8 mouse cellular contexts compared by ENCODE assay signal in the genomic region with DNA sequence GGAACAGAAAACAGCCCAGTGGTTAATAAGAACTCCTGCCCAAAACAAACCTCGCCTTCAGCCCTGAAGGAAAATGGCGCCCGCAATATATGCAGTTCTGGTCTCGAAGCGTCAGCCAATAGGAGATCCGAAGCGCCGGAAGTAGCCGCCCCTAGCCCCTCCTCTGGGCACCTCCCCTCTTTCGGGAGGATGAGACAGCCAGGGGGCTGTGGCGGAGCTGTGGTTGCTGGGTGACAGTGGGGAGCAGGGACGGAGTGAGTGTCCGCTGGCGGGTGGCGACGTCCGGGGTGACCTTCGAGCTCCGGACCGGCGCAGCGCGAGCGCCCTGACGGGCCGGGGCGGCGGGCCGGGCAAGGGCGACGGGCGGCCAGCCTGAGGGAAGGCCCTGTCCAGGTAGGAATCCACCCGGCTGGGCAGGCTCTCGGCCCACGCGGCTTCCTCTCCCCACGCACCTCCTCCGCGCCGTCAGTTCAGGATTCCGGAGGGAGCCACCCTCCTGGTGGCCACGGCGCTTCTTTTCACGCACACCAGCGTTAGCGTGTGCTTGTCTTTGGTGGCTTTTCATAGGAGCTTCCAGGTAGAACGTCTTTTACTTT. TPM values are rescaled to one million over a fixed set of nuclear protein-coding genes. Genes with fewer than 3 reads are reported as not detected.
DNase-seq lines count a peak whose midpoint lies in the region; ATAC-seq lines count a peak whose summit lies in the region.

A gene (plus strand): TSS at position 163 of the 596 bp plus-strand sequence.

- H3K27me3 ChIP-seq in hindbrain, embryonic 16.5 days (replicated peaks; ENCODE audit: control insufficient read depth, insufficient read depth, low read length), result no peaks in the 10 kb centered on the region

- H3K27ac ChIP-seq in hindbrain, embryonic 16.5 days (ENCODE audit: low read depth, low read length), result peak within 1 kb of the TSS; percentile 86
- H3K27ac ChIP-seq in macrophage, result no peak within 1 kb of the TSS

- peak; percentile 86 for DNase-seq in WW6 (ENCODE audit: low read depth, low spot score)
- peak; percentile 76 to 84 for DNase-seq in cerebellum, postnatal 4 days (ENCODE audit: low spot score in 2 of 2)
- peak; percentile 96 for DNase-seq in gastrocnemius, adult 18-20 months (ENCODE audit: low spot score)
- DNase-seq in left cerebral cortex, adult 18-20 months (ENCODE audit: low spot score in 2 of 2), result peak; percentile 86 to 94
- peak; percentile 95 for DNase-seq in right cerebral cortex, adult 18-20 months
- DNase-seq in urinary bladder, postnatal 10 days (ENCODE audit: low spot score), result peak; percentile 63

- peak within 1 kb of the TSS; percentile 67 for H3K4me2 ChIP-seq in hindbrain, embryonic 16.5 days (ENCODE audit: low read length)

- no peaks in the 10 kb centered on the region for H3K79me2 ChIP-seq in macrophage (ENCODE audit: inconsistent target)

- H3K4me3 ChIP-seq in hindbrain, embryonic 16.5 days (ENCODE audit: low read length), result peak within 1 kb of the TSS; percentile 97
- H3K4me3 ChIP-seq in macrophage (ENCODE audit: inconsistent target), result peak within 1 kb of the TSS; percentile 68

- 0% methylated on average over 46 of the region's 47 CpGs for WGBS in hindbrain, embryonic 16.5 days
- under 1% methylated on average over 47 of the region's 47 CpGs for WGBS in macrophage (ENCODE audit: missing documents)

- peak; percentile 100 for ATAC-seq in hindbrain, embryonic 16.5 days

- H3K9ac ChIP-seq in hindbrain, embryonic 16.5 days (ENCODE audit: low read depth, low read length), result peak within 1 kb of the TSS; percentile 95

- no peaks in the 10 kb centered on the region for H3K9me3 ChIP-seq in hindbrain, embryonic 16.5 days (ENCODE audit: control insufficient read depth, low read length)

- peaks cover 5% of the 10 kb centered on the region for H3K4me1 ChIP-seq in hindbrain, embryonic 16.5 days (ENCODE audit: control insufficient read depth, insufficient read depth, low read depth, low read length)

- H3K36me3 ChIP-seq in hindbrain, embryonic 16.5 days (ENCODE audit: control insufficient read depth, insufficient read depth, low read length), result peaks cover 3% of the 10 kb centered on the region
- H3K36me3 ChIP-seq in macrophage (ENCODE audit: inconsistent target), result 0 out of 2 replicates have a peak, but pooled peaks cover 5% of the 10 kb centered on the region

RNA-seq across cellular contexts. Expression of the gene that starts here (rescaled TPM):
- total RNA-seq in gastrocnemius, adult 18-20 months (2021), result 100 to 1,000 TPM; 222 to 257 TPM
- polyA plus RNA-seq in hindbrain, embryonic 16.5 days (2015; fragmentation: Nextera tagmentation; extraction: Ambion mirVana), result 41.5 and 44.3 TPM in 2 replicates
- total RNA-seq in left cerebral cortex, adult 18-20 months (2021), result 100 to 1,000 TPM in 1 of 2 experiments, 10 to 100 TPM in 1; 88.3 to 104 TPM
- 100 to 1,000 TPM in 3 of 26 experiments, 10 to 100 TPM in 23; 35.0 to 113 (median 69.7) TPM for total RNA-seq in macrophage (2018; cell fraction: chromatin; rRNA removed)
- 10 to 100 TPM; 12.6 to 28.2 (median 16.2) TPM for total RNA-seq in macrophage (2018; cell fraction: cytosol; rRNA removed)
- 10 to 100 TPM; 22.0 to 61.0 (median 36.7) TPM for total RNA-seq in macrophage (2018; cell fraction: nucleus; rRNA removed)
- 15.2 to 33.6 TPM (median 24.9 TPM) in 3 replicates for polyA plus RNA-seq in macrophage (2018)
